Mouse (Mus musculus) liver, embryonic 14.5 days (tissue): ENCODE measurements around the gene Cd72. TPM values are rescaled to one million over a fixed set of nuclear protein-coding genes. Genes with fewer than 3 reads are reported as not detected.
A peak's percentile ranks its signal among the peaks of the same experiment; 100 is the strongest.

Experiments
- ATAC-seq: fragments of 200-750 bp; cut with Nextera tagmentation; 2 replicates; pipeline ENCODE4 v1.8.0; 2017; ENCODE audit warnings: moderate number of reproducible peaks, mild to moderate bottlenecking, moderate library complexity; ENCODE audit not compliant: insufficient read depth
- DNase-seq, 3 experiments: peaks; one replicate each; pipeline ENCODE4 v3.0.0-alpha.2; 2012 to 2013; ENCODE audit warnings: low read depth in 3 of 3, low spot score in 3 of 3
- H3K27ac ChIP-seq: fragments of 300-500 bp; sonication (generic); 2 replicates; pipeline ENCODE4 v1.5.1; 2014; ENCODE audit warnings: moderate library complexity, mild to moderate bottlenecking, control low read depth, inconsistent platforms
- H3K27me3 ChIP-seq: fragments of 300-500 bp; sonication (generic); 2 replicates; pipeline ENCODE4 v1.6.1; 2014; ENCODE audit warnings: mild to moderate bottlenecking, low read length, moderate library complexity; ENCODE audit not compliant: control insufficient read depth, insufficient read depth
- H3K36me3 ChIP-seq: fragments of 300-500 bp; sonication (generic); replicated peaks from 2 replicates; pipeline ENCODE4 v1.6.1; 2014; ENCODE audit warnings: low read depth; ENCODE audit not compliant: control insufficient read depth, insufficient read depth
- H3K4me1 ChIP-seq, 2 experiments: fragments of 200-500 bp in 1 of 2; fragments of 300-500 bp in 1 of 2; sonication (generic) in 1 of 2; replicated peaks; 2 replicates each; pipeline ENCODE4 v1.6.1; 2012 to 2014; ENCODE audit warnings: antibody characterized with exemption in 1 of 2, inconsistent platforms in 1 of 2, low read length in 1 of 2; ENCODE audit not compliant: control insufficient read depth in 2 of 2, insufficient read depth in 2 of 2
- H3K4me2 ChIP-seq: fragments of 300-500 bp; sonication (generic); 2 replicates; pipeline ENCODE4 v1.6.1; 2014; ENCODE audit warnings: low read depth, mild to moderate bottlenecking, control low read depth, moderate library complexity
- H3K4me3 ChIP-seq, 2 experiments: fragments of 200-500 bp in 1 of 2; fragments of 300-500 bp in 1 of 2; sonication (generic) in 1 of 2; 2 replicates each; pipeline ENCODE4 v1.5.1; 2012 to 2014; ENCODE audit warnings: low read depth in 2 of 2, low read length in 2 of 2, mild to moderate bottlenecking in 2 of 2, control low read depth in 1 of 2, inconsistent platforms in 1 of 2, moderate library complexity in 1 of 2; ENCODE audit not compliant: insufficient read depth in 1 of 2
- H3K9ac ChIP-seq: fragments of 300-500 bp; sonication (generic); replicated peaks from 2 replicates; pipeline ENCODE4 v1.6.1; 2014; ENCODE audit warnings: mild to moderate bottlenecking, control low read depth, moderate library complexity
- H3K9me3 ChIP-seq: fragments of 300-500 bp; sonication (generic); 2 replicates; pipeline ENCODE4 v1.6.1; 2016; ENCODE audit warnings: low read length, mixed read lengths; ENCODE audit not compliant: control insufficient read depth
- CTCF ChIP-seq: IDR thresholded peaks from 2 replicates; pipeline ENCODE4 v1.5.1; 2016; ENCODE audit warnings: antibody characterized with exemption, low read depth, control low read depth
- EP300 ChIP-seq: IDR thresholded peaks from 2 replicates; pipeline ENCODE4 v1.6.1; 2016; ENCODE audit warnings: antibody characterized with exemption, low read depth
- WGBS: fragments of 180-500 bp; shearing (Covaris S2); extraction: QIAGEN DNeasy Blood & Tissue Kit; methylation state at CpG from one replicate; pipeline ENCODE4 v1.1.7; 2014; ENCODE audit not compliant: insufficient replicate concordance; 5-methylcytosine and 5-hydroxymethylcytosine counted together
- polyA plus RNA-seq, 2 experiments: library from polyadenylated mRNA; depleted of rRNA in 1 of 2; stranded (reverse) in 1 of 2; unstranded in 1 of 2; fragments of >200 nt; fragmentation: Nextera tagmentation in 1 of 2; extraction: Ambion mirVana in 1 of 2; gene quantifications; 2 replicates each; pipeline versions ENCODE4 v1.2.1 to v1.2.3; 2012 to 2014

Cd72 gene
- polyA plus RNA-seq, 2 experiments, result 0.31 to 0.74 TPM

- WGBS, result 4% methylated on average over 28 of the region's 28 CpGs
- DNase-seq (no peak), ATAC-seq (no peak)
- Histone ChIP-seq H3K9me3 (no peaks in the 10 kb centered on the region), H3K27me3 (peaks cover 10% of the 10 kb centered on the region), H3K36me3 (no peaks in the 10 kb centered on the region), H3K27ac (no peak overlapping the region), H3K9ac (peak overlapping the region; percentile 41), H3K4me3 (peak overlapping the region; percentile 27 to 58), H3K4me2 (peak overlapping the region; percentile 94), H3K4me1 (0 out of 4 replicates have a peak, but pooled peaks cover 0 to 2% of the 10 kb centered on the region in 2 experiments)
- no peak for TF ChIP-seq CTCF
Observed at GRCm38 (mm10) chr4:43443511-43443910, 10.9 kb downstream of the Cd72 start.

DNA sequence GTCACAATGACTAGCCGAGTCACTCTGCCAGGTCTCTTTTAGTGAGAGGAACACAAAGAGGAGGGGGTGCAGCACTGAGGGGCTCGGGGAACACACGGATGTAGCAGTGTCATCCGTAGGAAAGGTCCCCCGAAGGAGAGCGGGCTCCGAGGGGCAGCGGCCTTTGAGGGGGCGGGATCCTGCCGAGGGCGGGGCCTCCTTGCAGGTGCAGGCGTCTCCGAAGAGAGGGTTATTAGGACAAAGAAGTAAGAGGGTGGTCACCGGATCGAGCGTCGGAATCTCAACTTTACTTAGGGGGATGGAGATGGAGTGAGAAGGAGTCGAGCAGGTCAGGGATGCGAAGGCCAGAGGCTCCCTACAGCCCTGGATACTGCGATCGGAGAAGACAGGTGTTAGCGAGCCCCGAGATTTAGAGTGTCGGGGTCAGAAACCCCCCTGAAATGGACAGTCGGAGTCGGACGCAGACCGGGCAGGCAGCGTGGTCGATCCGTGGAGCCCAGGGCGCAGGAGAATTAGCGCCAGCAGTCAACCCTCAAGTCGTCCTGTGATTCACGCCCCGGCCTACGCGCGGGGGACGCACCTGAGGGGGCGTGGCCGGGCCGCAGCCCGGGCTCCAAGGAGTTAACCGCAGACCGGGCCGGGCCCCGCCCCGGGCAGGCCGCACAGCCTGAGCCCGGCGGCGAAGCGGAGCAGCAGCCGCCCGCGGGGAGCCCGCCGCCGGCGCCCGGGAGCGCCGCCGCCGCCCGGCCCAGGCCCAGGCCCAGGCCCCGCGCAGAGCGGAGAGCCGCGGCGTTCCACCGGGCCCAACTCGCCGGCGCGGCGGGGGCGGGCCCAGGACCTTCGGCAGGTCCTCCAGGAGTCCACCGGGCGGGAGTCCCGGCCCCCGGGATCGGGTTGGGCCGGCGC lies 11.7 kb downstream of the Cd72 start:
- DNase-seq, result peak; percentile 45 to 53 (median 47)
- Histone ChIP-seq H3K9ac (peak overlapping the region; percentile 41), H3K36me3 (no peaks in the 10 kb centered on the region), H3K4me1 (0 out of 4 replicates have a peak, but pooled peaks cover 0 to 2% of the 10 kb centered on the region in 2 experiments), H3K4me2 (peak overlapping the region; percentile 94), H3K4me3 (peak overlapping the region; percentile 58 to 69), H3K27ac (peak overlapping the region; percentile 4; the same call in 1 of the 2 replicates), H3K27me3 (peaks cover 10% of the 10 kb centered on the region), H3K9me3 (no peaks in the 10 kb centered on the region)
- ATAC-seq, result peak; percentile 61
- under 1% methylated on average over 87 of the region's 88 CpGs for WGBS
- no peak for TF ChIP-seq EP300
- no peak for TF ChIP-seq CTCF

DNA sequence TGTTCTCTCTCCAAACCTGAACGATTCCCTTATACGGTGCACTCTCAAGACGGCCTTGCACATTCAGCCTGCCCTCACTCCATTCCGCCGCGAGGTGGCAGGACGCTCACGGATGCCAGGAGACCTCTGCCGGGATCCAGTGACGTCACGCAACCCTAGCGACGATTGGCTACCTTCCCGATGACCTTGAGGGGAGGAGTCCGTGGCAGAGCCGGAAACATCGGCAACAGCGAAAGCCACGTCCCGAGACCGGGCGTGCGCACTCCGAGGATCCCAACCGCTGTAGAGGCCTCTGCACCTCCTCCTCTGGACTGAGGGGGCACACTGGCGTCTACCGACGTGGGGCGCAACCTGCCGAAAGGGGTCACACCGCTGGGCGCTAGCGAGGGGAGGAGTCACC lies 12.4 kb downstream of the Cd72 start:
- TF ChIP-seq CTCF (peak; percentile 99), EP300 (no peak)

GRCm38 (mm10) chr4:43441639-43442038 lies 12.8 kb downstream of the Cd72 start, which contains the start of gene Tesk1:
TSS of gene Tesk1 (plus strand) at chr4:43441939.
- Histone ChIP-seq H3K4me1 (0 out of 4 replicates have a peak, but pooled peaks cover 0 to 2% of the 10 kb centered on the region in 2 experiments), H3K9ac (peak within 1 kb of the TSS; percentile 41), H3K9me3 (no peaks in the 10 kb centered on the region), H3K27ac (peak within 1 kb of the TSS; percentile 4; the same call in 1 of the 2 replicates), H3K36me3 (no peaks in the 10 kb centered on the region), H3K27me3 (peaks cover 10% of the 10 kb centered on the region), H3K4me3 (peak within 1 kb of the TSS; percentile 58 to 69), H3K4me2 (peak within 1 kb of the TSS; percentile 94)
- TF ChIP-seq EP300 (no peak), CTCF (no peak)
- WGBS, result 25% methylated on average over 4 of the region's 4 CpGs
- ATAC-seq (no peak), DNase-seq (no peak)

More for the DNA sequence above, 12.4 kb downstream of the Cd72 start:
- peak; percentile 89 for ATAC-seq
- Histone ChIP-seq H3K4me1 (0 out of 4 replicates have a peak, but pooled peaks cover 0 to 2% of the 10 kb centered on the region in 2 experiments), H3K4me2 (peak overlapping the region; percentile 94), H3K27me3 (peaks cover 10% of the 10 kb centered on the region), H3K36me3 (no peaks in the 10 kb centered on the region), H3K9me3 (no peaks in the 10 kb centered on the region), H3K27ac (peak overlapping the region; percentile 4; the same call in 1 of the 2 replicates), H3K9ac (peak overlapping the region; percentile 41), H3K4me3 (peak overlapping the region; percentile 58 to 69)
- peak; percentile 96 to 97 (median 96) for DNase-seq
- under 1% methylated on average over 33 of the region's 33 CpGs for WGBS

- H3K36me3 ChIP-seq, result no peaks in the 10 kb centered on the region
- WGBS, result 57% methylated on average over 1 of the region's 1 CpGs
- no peak overlapping the region for H3K9ac ChIP-seq
- H3K27ac ChIP-seq, result no peak overlapping the region
- ATAC-seq (no peak), DNase-seq (no peak)
- H3K9me3 ChIP-seq, result no peaks in the 10 kb centered on the region
- H3K27me3 ChIP-seq, result peaks cover 12% of the 10 kb centered on the region
- TF ChIP-seq EP300 (no peak), CTCF (no peak)
- H3K4me3 ChIP-seq, result no peak overlapping the region
- no peaks in the 10 kb centered on the region for H3K4me1 ChIP-seq
- H3K4me2 ChIP-seq, result no peak overlapping the region
Observed at GRCm38 (mm10) chr4:43432832-43433231, 21.6 kb downstream of the Cd72 start.
